Mouse (Mus musculus) 3134 (cell line): ENCODE data around the gene Prr36.

Experiments
- DNase-seq: peaks from one replicate; pipeline ENCODE4 v3.0.0-alpha.2; 2011; ENCODE audit warnings: low spot score; ENCODE audit not compliant: insufficient read length; ENCODE audit errors: extremely low read depth

Prr36 gene

DNA sequence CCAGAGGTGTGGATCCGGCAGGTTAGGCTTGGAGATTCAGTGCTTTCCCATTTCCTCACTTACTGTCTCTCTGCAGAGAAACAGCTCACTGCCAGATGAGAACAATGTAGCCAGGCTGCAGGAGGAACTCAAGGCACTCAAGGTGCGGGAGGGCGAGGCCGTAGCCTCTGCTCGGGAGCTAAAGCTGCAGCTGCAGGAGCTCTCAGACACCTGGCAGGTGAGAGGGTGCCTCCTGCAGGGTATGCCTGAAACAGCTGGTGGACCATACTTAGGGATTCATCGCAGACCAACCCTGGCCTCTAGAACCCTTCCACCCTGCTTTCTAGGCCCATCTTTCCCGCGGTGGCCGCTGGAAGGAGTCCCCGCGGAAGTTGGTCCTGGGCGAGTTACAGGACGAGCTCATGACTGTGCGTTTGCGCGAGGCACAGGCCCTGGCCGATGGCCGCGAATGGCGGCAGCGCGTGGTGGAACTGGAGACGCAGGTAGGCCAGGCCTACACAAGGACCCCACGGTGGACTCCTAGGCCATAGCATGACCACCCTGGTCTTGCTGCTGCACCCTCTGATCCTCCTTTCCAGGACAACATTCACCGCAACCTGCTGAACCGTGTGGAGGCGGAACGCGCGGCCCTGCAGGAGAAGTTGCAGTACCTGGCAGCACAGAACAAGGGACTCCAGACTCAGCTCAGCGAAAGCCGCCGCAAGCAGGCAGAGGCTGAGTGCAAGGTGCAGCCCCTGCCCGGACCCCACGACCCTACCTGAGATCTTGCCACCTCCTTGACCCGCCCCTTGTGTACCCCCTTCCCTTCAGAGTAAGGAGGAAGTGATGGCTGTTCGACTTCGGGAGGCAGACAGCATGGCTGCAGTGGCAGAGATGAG, 11.8 kb downstream of the Prr36 start:
- DNase-seq = no peak

DNA sequence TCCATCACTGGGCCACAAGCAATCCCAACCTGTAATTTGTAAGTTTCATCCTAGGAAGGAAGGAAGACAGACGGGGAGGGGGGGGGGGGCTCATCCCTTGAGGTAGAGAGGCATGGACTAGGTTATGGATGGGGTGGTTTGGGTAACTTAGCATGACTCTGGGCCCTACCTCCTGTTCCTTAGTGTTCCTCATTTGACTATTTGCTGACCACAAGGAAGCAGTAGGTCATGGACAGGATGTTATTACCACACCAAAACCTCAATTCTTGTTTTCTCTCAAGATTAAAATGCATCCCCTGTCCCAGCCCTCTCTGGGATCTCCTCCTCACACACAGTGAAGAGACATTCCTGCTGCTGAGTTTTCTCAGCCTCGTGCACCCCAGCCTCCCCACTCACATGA, 15.9 kb downstream of the Prr36 start:
- DNase-seq = no peak

DNA sequence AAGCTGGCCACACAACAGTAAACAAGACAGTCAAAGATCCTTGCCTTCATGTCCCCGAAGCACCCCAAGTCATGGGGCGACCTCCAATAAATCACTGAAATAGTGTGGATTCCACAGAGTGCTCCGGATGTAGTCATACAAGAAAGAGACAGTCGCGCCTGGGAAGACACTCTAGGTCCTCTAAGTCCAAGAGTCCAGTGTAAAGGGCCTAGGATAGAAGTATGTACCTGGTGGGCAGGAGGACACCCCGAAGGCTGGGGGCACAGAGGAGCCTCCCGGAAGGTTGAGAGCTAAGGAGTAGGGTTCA, 23.7 kb downstream of the Prr36 start:
- DNase-seq = no peak

DNA sequence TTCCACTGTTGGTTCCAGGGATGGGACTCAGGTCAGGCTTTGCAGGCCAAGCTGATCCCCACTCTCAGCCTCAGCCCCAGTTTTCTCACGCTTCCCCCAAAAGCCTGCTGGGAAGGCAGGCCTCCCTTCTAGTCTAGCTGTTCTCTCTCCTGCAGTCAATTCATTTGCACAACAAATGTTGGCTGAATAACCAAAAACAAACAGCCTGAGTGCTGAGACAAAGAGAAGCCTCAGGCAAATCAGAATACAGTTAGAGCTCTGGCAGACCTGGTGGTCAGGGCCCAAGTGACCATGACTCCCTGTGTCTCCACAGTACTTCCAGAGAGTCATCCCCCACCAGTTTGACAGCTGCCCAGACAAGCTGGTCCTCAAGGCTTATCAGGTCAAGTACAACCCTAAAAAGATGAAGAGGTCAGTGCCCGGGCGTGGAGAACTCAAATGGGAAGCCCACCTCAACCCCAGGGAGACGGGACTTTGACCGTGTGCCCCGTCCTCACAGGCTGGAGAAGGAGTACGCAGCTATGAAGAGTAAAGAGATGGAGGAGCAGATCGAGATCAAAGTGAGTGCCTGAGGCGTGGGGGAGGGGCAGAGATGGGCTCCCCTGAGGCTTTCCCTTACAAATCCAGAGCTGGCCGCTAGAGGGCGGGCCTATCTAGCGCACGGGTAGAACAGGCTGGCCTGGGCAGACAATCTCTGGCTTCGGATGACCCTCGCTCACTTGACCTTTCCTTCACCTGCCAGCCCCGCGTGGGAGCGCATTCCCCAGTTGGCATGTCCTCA, 24.3 kb downstream of the Prr36 start:
- DNase-seq = peak; percentile 55

DNA sequence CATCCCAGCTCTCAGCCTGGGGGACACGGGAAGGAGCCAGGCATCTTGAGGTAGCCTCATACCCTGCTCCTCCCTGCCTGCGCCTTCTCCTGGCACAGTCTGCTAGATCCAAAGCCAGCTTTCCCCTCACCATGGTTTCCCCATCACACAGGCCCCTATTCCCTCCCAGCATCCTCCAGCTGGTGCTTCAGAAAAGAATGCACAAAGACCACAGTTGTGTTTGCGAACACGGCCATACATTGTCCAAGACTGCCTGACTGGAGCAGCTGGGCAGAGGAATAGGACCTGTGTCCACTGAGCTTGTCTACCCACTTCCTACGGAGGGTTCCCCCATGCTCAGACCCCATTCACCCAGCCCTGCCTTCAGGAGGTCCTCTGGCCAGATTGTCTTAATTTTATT, 25.0 kb downstream of the Prr36 start:
- no peak for DNase-seq

DNA sequence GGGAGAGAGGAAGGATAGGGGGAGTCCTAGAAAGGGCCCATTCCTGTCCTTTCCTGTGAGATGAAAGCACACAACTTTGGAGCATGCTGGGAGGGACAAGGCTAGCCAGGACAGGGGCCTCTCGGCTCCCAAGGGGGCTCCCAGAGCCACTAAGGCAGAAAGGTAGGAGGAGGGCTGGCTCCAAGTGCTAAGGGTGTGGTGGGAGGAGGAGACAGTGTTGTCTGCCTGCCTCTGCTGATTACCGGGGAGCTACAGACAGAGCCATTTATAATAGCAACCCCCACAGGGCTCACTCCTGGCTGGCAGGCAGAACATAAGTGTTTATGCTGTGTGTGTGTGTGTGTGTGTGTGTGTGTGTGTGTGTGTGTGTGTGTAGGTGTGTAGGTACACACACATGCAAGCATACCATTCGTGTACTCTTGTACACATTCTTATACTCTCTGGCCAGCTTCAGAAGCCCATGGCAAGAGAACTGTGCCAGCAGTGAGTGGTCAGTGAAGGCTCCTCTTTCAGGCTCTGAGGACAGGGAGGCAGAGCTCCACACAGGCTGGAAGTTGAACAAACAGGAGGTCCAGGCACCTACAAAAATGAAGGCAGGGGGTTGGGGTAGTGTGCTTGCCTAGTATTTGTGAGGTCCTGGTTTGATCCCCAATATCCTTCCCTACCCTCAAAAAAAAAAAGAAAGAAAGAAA, 28.1 kb downstream of the Prr36 start:
- no peak for DNase-seq

DNA sequence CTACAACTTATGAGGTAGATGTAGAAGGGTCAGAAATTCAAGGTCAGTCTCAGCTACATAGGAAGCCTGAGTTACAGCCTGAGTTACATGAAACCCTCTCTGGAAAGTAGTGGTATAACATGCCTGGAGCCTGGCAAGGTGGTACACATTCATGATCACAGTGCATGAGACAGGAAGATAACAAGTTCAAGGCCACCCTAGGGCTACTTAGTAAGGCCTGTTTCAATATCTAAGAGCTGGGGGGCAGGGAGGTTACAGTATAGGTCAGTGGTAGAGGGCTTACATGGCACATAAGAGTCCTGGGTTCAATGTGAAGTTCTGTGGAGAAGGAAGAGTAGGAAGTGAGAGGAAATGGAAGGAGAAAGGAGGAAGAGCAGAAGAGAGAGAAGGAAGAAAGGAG, 28.7 kb downstream of the Prr36 start:
- no peak for DNase-seq

DNA sequence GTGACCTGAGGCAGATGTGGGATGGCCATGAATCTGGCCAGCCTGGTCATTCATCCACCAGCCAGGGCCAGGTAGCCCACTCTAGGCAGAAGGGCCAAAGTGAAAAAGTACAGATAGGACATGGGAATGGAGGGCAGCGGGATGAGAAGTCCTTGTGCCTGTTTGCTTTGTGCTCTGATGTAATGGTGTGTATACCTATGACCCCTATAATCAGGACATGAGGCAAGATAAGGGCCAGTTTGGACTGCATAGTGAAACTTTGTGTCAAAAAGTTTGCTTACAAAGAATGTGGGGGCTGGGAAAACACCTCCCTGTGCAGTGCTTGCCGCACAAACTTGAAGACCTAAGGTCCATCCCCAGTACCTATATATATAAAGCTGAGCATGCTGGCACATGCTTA, 31.1 kb downstream of the Prr36 start:
- no peak for DNase-seq

DNA sequence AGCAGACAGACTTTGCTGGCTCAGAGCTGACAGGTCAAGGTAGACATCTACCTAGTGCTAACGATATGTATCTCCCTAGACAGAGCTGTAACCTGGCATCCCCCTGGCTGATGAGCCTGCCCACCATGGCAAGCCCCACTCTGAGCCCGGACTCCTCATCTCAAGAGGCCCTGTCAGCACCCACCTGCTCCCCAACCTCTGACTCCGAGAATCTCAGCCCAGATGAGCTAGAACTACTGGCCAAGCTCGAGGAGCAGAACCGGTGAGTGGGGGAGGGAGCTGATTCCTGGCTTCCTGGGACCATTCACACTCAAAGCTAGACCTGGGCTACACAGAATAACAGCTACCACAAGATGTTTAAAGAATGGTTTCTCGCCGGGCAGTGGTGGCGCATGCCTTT, 33.9 kb downstream of the Prr36 start:
- no peak for DNase-seq

DNA sequence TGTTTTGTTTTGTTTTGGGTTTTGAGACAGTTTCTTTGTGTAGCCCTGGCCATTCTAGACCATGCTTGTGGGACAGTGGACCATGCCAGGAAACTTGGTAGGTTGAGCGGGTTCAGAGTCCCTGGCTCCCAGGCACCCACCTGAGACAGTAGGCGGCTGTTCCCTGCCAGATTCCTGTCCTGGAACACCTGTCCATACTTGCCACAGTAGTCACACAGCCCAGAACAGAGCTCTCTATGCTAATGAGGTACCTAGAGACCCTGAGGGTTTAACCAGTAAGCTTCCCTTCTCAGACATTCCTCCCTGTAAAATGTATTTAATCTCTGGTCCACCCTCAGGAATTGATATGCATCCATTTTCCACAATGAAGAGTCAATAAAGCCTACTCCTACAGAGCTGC, 43.2 kb downstream of the Prr36 start:
- no peak for DNase-seq

DNA sequence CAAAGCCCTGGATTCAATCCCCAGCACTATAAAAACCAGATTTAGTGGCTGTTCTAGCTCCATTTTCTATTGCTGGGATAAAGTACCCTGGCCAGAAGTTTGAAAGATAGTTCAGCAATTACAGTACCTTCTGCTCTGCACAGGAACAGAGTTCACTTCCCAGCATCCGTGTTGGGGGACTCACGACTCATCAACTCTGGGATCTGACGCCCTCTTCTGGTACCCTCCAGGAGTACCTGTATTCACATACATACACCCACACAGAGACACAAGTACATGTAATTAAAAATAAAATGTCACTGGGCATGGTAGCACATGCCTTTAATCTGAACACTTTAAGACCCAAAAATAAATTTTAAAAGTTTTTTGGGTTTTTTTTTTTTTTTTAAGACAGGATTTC, 44.8 kb downstream of the Prr36 start:
- no peak for DNase-seq

DNA sequence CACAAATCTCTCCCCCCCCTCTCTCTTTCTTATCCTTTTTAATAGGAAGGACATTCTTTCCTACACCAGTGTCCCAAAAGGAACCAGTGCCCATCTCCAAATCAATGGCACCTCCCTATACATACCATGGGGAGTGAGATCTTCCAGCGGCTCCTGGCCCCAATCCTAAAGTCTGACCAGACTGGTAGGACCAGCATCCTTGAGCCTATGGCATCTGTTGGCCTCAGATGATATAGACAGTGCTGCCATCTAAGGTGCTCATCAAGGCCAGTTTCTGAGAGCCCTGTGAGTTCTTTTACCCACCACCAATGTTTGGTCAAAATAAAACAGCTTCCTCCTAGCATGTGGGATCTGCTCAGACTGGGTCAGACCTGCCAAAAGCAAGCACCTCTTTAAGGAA, 49.3 kb downstream of the Prr36 start:
- no peak for DNase-seq

DNA sequence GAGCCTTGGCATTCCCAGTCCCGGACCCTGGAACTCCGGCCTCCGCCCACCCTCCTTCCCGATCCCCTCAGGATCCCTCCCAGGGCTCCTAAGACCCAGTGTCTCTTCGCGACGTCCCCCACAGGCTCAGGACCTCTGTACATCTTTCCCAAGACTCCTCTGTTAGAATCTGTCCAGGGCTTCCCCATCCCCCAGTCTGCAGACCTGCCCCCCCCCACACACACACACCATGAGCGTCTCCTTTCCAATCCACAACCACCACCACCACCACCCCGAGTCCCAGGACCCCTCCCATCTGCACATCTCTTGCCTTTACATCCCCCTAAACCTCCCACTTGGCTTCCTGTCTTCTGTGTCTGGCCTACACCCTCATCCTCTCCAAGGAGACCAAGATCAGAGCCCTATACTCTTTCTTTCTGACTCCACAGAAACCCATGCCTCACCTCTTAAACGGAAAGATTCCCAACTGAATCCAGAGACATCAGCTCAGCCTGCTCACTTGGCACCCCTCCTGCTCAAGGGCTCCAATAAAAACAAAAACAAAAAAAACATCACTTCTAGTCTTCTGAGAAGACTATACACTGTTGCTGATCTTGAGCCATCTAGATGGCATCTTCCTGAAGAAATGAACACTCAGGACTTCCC, 50.3 kb downstream of the Prr36 start:
- no peak for DNase-seq

DNA sequence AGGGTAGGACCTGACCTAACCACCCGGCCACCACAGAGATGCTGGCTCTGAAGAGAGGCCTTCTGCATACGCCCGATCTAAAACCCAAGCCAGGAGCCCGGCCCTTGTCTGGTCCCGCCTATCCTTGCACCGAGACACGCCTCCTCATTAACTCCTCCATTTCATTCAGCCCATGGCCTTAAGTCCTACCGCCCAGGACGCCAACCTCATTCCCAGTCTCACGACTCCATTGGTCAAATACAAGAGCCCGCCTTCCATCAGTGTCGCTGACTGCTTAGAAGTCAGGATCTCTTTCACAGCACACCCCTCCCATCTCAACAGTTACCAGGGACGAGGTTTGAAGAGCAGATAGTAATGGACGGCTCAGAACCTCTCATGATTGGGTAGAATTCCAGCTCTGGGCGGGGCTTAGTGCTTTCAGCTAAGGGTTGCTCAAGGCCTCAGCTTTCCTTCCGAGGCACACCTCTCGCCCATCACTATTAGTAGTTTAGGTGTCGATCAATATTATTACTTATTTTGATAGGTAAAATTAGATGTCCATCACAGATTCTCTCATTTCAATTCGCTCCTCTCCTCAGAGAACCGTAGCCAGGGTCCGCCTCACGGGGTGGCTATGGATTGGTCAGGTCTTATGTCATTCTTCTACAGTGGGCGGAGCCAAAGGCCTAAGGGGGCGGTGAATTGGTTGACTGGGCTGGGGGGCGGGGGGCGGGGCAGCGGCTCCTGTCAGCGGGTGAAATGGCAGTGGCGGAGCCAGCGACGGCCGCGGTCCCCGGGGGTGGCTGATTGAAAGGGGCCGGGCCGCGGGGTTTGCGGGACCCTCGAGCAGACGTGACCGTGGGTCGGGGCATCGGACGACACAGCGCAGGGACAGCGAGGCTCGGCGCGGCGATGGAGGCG, 51.2 kb downstream of the Prr36 start, which contains the start of gene Evi5l:
TSS of gene Evi5l (plus strand) at position 716 of the 900 bp plus-strand sequence.
- DNase-seq = peak; percentile 90

DNA sequence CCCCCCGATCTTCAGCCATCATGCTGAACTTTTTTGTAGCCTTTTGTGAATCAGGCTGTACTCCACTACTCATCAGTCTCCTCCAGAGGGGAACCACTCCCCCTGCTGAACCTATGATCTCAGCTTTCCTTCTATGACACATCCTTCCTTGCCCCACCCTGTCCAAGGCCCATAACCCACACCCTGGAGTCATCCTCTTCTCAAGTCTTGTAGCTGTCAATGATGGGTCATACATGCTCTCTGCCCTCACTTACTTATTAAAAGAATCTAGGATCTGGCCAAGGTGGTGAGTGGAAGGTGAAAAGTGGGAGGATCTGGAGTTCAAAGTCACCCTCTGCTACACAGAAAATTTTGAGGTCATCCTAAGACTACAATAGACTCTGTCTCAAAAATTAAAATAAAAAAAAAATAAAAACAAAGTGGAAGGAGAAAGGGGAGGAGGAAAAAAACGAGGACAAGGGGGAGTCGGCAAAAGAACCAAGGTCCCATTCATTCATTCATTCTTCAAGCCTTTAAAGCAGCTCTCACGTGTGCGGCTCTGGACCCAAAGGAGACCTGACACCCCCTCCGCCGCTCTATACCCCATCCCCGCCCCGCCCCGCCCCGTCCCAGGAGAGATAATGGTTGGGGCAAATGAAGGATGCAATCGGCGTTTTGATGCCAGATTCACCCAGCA, 51.9 kb downstream of the Prr36 start:
- DNase-seq = peak; percentile 64

DNA sequence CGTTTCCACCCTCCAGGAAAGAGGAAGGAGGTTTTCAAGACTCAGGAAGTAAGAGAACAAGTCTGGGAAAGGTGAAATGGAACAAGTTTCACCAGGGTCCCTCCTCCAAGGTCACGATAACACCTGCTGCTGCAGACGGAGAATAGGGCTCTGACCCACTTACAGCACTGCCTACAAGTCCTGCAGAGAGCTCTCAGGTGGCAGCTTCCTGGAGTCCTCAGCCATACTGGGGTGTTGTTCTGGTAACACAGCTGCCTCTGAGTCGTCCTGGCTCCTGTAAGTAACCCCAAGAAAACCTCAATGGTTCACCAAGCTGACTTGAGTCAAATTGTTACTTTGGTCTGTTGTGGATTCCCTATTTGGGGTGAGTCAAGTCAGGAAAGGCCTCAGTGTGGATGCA, 54.5 kb downstream of the Prr36 start:
- no peak for DNase-seq
